Mouse (Mus musculus): ENCODE data around the gene Daxx.
A peak's percentile ranks its signal among the peaks of the same experiment; 100 is the strongest.
"Not testable (repeated sequence)": the region's sequence is repeated elsewhere in the genome, so short reads cannot be mapped to it uniquely, and the experiment has no call there.

Daxx gene

DNA sequence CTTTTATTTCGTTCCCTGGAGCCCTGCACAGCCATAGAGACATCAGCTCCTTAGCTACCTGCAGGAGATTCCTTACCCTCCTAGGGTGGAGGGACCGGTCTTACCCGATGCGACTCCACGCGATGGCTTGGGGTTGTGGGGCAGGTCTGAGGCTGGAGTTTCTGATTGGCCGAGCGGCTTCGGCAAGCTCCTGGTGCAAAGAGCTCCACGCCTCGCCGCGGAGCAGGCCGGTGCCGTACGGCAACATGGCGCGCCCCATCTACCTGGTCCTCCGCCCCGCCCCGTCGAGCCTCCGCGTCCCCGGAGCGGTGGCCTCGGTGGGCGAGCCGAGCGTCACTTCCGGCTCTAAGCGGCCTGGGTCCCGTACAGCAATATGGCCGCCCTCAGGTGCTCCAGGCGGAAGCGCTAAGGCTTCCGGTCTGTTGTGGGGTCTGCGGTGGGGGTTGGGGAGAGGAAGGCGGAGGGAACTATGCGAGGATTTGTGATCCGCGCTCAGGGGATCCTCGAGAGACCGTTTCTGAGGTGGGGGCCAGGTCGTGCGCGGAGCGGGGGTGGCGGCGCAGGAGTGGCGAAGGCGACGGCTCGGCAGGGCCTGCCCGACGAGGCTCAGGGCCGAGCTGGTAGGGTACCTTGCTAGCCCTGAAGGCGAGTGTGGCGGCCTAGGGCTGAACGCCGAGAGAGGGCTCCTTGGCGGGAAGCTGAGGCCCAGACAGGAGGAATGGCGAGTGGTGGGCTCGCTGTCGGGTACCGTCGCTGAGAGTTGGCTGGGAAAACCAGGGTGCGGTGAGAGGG, at the start of gene Daxx:
Gene Daxx, plus strand, starts transcription at position 338 of the 792 bp plus-strand sequence.
- DNase-seq: peak; percentile 99

DNA sequence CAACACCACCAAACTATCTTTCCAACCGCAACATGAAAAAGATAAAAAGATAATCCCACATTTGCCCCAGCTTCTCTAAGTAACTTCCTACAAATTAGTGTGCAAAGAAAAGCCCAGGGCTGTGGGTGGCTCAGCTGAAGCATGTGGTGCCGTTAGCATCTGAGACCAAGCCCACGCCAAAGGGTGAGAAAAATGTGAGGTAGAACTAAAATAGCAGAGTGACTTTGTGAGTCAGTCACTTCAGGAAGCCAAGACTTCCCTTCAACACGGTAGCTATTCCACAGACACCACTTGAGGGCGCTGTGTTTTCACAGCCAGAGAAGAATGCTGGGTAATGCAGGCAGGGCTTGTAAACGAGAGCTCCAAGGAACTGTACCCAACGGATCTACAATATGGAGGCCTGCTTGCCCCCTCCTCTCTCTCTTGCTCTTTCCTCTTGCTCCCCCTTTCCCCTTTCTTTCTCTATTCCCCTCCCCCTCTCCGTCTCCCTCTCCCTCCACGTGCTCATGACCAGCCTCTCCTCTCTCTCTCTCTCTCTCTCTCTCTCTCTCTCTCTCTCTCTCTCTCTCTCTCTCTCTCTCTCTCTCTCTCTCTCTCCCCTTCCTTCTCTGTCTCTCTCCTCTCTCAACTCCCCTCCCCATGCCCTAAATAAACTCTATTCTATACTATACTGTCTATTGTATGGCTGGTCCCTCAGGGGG, 43.7 kb upstream of the Daxx start:
- peak; percentile 68 for DNase-seq

DNA sequence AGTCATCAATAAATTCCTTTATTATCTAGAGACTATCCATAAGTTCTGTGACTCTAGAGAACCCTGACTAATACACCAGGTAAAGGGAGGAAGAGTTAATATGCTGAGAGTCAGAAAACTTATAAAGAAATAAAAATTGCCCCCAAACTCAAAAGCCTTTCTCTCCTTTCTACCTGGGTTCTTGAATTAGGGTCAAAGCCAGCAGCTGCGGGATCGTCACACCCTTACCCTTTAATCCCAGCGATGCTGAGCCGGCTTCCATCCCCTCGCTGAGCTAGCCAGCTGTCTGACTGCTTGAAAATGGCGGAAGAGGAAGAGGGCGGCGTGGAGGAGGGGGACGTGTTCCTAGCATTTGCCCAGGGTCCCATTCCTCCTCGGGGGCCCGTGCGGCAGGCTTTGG, 35.7 kb upstream of the Daxx start, which contains the start of gene Gm7029:
Gene Gm7029, plus strand, starts transcription at position 301 of the 400 bp plus-strand sequence.
- DNase-seq: not testable (repeated sequence)

DNA sequence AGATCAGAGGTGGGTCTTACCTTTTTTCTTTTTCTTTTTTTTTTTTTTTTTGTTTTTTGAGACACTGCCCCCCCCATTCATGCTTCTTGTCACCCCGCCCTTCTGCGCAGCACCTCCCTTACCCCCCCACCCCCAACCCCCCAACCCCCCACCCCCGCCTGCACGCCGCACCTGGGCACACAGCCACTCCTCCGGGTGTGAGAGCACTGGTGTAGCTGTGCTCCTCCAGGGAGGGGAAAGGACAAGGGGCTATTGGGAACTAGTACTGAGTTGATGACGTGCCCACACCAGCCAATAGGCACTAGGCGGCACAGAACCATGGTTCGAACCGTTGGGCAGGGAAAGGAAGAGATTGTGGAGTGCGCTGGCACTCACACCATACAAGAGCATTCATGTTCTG, 34.8 kb upstream of the Daxx start:
- peak; percentile 37 for DNase-seq

DNA sequence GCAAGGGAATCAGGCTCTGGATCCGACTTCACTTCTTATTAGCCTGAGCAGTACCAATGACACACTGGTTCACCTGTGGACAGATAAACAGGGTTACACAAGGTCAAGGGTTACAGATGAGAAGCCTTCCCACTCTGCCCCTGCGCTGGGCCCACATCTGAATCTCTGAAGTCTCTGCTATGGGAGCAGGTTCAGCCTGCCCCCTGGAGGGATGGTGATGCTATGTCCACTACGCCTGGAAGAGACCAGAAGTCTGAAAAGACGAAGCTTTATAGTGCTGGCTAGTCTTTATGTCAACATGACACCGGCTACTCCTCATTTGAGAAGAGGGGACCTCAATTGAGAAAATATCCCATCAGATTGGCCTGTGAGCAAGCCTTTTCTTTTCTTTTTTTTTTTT, 33.4 kb upstream of the Daxx start:
- DNase-seq: peak; percentile 21

DNA sequence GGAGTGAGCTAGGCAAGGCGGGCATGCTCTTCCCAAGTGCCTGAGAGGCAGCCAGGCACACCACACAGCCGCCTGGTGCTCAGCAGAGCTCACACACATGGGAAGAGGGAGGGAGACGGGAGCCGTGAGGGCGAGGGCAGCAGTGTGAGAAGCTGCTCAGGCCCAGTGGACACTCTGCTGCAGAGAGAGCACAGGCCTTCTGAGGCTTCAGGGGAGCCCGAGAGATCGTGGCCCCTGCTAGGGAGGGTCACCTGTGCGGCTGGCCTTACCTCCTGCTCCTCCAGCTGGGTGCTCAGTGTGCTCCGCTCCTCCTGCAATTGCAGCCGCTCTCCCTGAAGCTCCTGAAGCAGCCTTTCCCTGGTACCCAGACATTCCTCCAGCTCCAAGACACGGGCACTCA, 24.9 kb upstream of the Daxx start:
- DNase-seq: not testable (repeated sequence)

DNA sequence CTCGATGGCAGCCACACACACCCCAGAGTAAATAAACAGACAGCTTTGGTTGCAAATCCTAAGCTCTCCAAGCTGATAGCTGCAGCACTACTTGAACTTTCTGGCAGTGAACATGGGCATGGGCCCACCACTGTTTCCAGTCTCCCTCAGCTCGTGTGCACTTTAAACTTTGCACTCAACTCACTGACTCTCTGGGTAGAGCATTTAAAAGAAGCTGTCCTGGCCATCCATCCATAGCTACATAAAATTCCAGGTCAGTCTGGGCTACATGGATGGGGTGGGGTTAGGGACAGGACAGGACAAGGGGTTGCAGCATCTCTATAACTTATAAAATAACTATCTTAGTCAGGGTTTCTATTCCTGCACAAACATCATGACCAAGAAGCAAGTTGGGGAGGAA, 21.4 kb upstream of the Daxx start:
- not testable (repeated sequence) for DNase-seq

DNA sequence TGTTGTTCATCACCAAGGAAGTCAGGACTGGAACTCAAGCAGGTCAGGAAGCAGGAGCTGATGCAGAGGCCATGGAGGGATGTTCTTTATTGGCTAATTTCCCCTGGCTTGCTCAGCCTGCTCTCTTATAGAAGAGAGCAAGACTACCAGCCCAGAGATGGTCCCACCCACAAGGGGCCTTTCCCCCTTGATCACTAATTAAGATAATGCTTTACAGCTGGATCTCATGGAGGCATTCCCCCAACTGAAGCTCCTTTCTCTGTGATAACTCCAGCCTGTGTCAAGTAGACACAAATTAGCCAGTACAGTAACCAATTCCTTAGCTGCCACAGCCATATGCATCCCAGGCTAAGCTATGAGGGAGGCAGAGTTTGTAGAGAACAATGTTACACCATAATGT, 21.0 kb upstream of the Daxx start:
- DNase-seq: not testable (repeated sequence)

DNA sequence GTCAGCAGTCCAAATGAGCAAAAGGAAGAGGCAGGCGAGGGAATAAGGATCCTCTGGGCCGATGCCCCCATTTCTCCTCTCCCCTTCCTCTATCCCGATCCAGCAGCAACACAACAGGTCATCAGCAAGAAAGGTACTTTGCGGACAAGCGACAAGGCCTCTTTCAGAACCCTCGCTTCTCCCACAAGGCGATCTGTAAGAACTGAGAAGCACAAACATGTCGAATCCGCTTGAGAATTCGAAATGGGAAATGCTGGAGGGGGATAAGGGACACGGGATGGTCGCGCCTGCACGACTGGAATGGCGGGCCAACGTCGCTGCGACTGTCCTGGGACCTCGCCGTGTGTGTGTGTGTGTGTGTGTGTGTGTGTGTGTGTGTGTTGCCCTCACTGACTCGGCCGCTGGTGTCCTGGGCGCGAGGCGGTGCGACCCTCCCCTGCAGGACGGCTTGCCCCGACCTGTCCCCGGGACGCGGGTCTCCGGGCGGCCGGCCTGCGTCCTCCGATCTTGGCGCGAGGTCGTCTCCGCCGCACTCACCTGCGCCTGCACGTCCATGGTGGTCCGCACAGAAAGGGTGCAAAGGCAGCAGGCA, 19.2 kb upstream of the Daxx start:
- peak; percentile 17 for DNase-seq

DNA sequence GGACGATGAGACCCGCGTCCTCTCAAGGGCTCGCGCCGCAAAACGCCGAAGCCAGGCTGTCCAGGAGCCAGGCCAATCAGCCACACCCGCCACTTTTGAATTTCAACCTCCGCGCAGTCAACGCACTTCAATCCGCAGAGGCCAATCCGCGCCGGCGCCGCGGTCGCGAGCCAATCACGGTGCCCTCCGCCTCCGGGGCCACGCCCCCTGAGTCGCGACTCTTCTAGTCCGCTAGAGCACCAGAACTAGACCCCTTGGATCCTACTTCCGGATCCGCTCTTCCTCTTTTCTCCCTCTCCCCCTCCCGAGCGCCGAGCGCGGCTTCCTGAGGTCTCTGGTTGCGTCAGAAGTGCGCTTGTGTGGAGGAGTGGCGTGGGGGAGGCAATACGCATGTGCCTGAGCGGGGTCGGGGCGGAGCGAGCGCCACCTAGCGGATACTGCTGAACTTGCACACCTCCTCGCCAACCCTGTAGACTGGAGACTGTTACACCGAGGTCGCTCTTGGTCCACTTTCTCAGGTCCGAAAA, 18.6 kb upstream of the Daxx start, which contains the start of gene Kifc1:
Gene Kifc1, minus strand, starts transcription at position 129 of the 527 bp plus-strand sequence.
- peak; percentile 99 for DNase-seq

DNA sequence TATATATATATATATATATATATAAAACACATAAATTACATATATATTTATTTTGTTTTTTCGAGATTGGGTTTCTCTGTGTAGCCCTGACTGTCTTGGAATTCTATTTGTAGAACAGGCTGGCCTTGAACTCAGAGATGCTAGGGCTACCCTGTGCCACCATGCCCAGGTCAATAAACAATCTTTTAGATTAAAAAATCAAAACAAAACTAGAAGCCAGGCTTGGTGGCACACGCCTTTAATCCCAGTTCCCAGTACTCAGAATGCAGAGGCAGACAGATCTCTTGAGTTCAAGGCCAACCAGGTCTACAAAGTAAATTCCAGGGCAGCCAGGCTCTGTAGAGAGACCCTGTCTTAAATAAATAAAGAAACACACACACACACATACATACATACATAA, 17.9 kb upstream of the Daxx start:
- no peak for DNase-seq

DNA sequence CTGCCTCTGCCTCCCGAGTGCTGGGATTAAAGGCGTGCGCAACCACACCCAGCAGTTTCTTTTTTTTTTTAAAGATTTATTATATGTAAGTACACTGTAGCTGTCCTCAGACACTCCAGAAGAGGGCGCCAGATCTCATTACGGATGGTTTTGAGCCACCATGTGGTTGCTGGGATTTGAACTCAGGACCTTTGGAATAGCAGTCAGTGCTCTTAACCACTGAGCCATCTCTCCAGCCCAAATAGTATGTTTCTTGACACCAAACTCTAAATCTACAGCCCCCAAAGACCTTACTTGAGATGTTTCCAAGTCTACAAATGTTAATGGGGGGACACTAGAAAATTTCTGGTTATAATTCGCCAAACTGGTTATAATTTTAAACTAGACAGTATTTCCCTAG, 17.3 kb upstream of the Daxx start:
- not testable (repeated sequence) for DNase-seq

DNA sequence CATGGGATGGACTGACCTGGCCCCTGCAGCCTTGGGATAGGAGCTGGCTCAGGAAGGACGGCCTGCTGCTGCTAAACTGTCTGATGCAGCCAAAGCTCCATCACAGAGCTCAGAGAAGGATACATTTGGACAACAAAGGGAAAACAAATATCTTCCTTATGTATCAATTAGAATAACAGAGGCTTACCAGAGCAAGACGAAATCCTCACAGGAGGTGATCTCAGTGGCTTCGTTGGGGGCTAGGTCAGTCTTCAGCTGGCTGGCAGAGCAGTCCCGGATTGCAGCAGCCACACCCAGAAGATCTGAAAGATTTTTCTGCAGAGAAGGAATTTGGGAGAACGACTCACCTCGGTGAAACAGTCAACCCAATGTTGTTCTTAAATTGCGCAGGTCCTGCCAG, 16.8 kb upstream of the Daxx start:
- DNase-seq: no peak

DNA sequence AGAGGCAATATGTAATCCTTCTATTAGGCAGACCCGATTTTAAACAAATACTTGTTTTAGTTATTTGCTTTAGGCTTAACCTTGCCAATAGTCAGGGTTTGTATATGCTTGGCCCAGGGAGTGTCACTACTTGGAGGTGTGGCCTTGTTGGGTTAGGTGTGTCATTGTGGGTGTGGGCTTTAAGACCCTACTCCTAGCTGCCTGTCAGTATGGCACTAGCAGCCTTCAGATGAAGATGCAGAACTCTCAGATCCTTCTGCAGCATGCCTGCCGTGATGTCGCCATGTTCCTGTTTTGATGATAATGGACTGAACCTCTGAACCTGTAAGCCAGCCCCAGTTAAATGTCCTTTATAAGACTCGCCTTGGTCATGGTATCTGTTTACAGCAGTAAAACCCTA, 16.2 kb upstream of the Daxx start:
- not testable (repeated sequence) for DNase-seq

DNA sequence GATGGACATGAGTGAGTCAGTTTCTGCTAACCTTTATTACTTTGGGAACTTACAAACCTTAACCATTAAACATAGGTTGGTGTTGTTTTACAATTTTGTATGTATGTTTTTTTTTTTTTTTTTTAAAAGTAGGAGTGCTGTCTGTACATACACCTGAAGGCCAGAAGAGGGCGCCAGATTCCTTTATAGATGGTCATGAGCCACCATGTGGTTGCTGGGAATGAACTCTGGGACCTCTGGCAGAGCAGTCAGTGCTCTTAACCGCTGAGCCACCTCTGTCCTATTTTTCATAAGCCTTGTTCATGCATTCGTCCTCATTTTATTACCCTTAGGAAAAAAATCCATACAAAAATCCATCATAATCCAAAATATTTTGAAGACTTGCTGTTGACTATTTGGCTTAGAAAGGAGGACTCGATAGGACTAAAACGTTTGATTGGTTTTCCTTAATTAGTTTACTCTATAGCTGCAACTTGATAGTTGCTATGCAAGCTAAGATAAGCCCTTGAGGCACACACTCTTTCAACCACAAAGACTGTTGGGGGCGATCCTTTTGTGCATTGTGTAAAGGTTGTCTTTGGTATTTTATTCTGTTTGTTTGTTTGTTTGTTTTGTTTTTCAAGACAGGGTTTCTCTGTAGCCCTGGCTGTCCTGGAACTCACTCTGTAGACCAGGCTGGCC, 12.0 kb upstream of the Daxx start:
- peak; percentile 53 for DNase-seq

DNA sequence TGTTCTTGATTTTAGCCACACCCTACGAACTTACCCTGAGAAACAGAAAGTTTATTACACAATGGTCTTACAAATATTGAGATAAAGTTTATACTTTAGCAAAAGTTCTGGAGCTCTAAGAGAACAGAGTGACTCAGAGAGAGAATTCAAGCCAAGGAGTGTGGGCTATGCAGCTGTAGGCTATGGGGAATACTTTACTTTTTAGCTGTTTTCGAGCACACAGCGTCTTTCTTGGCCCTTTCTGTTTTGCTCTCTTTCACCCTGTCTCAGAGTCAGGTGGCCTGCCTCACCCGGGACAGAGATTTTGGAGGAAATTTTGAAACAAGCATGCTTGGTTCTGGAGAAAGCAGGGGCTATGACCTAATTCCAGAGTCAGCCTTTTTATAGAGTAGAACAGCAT, 11.0 kb upstream of the Daxx start:
- DNase-seq: not testable (repeated sequence)

DNA sequence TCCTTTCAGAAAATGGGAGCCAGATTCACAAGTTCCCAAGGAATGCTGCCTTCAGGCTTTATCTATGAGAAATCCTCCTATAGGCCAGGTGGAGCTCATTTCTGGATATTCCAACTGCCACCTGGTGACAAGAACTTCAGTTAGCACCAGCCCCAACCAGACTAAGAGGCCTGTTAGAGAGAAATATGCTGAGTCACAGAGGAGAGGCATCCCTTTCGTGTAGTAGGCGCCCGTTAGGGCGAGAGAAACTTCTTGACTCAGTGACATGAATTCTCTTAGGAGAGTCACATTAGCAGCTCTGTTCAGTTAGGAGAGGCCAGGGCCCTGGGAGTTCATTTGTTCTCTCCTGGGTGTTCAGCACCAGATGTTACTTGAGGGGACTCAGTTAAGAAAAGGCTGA, 9.6 kb upstream of the Daxx start:
- no peak for DNase-seq

DNA sequence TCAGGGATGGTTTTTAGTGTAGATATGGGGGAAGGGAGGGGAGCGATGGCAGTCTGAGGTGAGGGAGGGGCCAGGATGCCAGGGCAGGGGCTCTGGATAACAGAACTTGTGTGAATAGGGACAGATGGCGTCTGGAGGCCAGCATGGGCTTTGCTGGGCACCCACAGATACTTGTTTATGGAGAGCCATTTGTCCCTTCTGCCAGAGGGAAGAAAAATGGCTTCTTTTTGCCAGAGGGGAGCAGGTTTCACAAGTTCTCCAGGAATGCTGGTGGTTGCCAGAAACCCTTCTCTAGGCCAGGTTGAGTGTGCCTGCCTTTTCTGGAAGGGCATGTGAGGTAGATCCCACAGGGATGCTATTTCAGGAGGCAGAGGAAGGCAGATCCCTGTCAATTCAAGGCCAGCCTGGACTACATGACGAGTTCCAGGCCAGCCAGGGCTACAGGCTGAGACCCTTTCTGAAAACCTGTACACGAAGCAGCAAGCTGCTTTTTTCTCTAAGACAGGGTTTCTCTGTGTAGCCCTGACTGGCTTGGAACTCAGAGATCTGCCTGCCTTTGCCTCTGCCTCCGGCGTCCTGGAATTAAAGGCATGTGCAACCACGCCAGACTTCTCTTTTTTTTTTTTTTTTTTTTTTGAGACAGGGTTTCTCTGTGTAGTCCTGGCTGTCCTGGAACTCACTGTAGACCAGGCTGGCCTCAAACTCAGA, 8.8 kb upstream of the Daxx start:
- DNase-seq: no peak

DNA sequence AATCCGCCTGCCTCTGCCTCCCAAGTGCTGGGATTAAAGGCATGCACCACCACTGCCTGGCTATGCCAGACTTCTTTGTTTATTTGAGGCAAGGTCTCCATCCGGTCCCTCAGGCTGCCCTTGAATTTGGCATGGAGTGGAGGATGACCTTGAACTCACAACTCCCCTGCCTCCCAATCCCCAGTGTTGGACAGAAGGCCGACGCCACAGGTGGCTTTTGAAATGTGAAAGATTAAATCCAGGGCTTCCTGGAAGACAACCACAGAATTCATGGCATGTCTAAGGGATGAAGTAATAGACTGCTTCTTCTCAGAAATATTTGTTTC, 8.3 kb upstream of the Daxx start:
- DNase-seq: no peak

DNA sequence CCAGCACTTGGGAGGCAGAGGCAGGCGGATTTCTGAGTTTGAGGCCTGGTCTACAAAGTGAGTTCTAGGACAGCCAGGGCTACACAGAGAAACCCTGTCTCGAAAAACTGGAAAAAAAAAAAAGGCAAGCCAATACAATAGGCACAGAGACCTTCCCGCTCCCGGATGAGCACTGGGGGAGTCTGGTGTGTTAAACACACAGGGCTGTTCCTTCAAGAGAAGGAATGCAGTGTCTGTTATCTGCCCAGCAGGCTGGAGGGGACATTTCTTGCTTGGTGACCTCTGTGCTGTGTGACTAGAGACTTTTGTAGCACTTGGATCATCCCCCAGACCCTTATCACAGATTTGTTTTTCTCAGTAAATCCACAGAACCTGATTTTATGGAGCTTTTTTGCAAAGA, 7.6 kb upstream of the Daxx start:
- no peak for DNase-seq

DNA sequence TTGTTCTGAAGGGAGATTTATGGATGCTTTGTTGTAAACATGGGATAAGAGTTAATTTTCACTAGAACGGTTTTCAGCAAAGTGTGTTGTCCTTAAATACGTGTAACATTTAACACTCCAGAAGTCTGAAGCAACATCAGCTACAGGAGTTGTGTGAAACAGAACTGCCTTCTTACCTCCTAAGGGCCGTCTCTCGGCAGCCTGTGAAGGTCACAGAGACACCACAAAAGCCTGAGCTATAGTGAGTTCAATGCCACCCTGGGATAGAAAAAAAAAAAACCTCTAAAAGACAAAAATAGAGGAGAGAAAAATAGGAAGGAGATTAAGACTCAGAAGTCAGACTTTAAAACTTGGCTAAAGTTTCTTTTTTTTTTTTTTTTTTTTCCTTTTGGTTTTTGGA, 7.1 kb upstream of the Daxx start:
- DNase-seq: no peak

DNA sequence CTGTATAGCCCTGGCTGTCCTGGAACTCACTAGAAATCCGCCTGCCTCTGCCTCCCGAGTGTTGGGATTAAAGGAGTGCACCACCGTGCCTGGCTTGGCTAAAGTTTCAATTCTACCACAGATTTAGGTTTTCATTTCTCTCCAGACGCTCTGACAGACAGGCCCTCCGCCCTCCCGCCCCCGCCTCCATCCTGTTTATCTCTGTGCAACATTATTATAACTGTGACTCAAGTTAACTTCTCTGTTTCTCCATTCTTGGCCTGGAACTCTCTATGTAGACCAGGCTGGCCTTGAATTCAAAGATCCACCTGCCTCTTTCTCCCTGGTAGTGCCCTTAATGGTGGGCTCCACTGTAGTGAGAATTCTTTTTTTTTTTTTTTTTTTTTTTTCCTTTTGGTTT, 6.7 kb upstream of the Daxx start:
- no peak for DNase-seq

Data from thymus, postnatal 14 days (tissue).